Mouse (Mus musculus): ENCODE data around the gene Ephb2.

Gene Ephb2

DNA sequence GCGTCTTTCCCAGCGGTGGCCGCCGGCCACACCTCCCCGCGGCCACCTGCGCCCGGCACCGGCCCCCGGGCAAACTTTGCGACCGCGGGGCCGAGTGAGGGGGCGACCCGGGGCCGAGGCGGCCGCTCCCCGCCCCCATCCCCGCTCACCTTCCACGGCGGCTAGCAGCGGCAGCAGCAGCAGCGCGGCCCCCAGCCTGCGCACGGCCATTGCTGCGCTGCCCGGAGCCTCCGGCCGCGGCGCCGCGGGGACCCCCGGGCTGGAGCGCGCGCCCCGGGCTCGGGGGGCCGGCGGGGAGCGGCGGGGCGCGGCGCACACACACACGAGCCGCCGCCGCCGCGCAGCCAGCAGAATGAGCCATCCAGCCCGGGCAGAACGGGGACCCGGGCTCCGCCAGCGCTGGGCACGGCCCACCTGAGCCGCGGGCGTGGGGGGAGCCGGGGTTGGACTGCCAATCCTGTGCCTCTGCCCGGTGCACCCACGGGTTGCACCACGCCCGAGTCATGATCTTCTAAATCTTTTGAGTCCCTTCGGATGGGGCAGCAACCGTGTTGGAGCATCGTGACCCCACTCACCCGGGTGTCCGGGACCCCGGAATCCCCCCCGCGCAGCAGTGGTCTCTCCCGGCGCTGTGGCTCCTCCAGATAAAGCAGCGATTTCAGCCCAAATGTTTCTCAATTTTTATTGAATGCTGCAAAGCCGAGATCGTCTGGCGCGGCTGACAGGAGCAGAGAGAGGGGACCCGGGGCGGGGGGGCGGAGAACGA lies at the start of gene Ephb2:
TSS of gene Ephb2 (minus strand) at position 368 of the 766 bp plus-strand sequence.
- DNase-seq (ENCODE audit: extremely low spot score), result peak; percentile 84

DNA sequence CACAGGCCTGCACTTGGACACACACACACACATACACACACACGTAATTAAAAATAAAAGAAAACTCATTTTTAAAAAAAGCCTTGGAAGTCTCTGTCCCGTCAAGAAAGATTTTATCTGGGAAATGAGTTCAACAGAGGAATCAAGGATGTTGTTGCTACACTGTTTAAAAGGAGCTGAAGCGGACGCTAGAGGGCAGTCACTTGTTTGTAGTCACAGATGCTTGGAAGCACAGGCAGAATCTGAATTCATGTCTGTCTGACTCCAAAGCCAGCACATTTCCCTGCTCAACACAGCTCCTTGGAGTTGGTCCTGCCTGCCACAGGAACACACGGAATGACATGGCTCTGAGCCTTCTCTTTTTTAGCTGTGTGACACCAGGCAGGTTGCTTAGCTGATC lies 42.8 kb upstream of the Ephb2 start:
- DNase-seq (ENCODE audit: extremely low spot score), result no peak

DNA sequence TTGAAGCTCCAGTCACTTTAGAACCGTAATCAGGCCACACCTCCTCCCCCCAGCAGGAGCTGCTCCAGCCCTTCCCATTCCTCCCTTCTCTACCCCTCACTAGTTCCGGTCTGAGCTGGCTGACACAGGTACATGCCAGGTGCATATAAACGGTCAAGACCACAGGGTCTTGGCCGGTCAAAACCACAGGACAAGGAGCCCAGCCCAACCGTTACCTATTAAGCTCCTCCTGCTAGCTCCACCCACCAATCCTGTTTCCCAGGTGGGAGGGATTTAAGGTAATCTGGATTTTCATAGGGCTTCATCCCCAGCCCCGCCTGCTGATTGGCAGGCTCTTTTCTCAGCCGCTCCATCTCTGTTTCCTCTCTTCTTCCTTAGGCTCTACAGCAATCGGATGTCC lies 42.4 kb upstream of the Ephb2 start:
- no peak for DNase-seq (ENCODE audit: extremely low spot score)

DNA sequence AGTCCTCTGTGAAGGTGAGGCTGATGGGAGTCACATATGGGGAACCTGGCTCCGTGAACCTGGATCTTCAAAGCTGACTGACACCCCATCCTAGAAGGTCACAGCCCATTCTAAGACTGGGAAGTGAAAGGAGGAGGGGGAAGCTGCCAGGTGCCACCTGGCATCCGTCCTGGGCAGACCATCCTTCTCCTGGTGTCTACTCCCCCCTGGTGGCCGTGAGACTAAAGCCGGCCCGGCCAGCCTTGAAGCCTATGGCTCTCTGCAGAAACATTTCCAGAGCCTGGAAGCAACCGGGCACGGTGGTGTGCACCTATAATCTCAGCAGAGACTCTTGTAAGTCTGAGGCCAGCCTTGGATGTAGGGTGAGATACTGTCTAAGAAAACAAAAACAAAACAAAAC lies 41.2 kb upstream of the Ephb2 start:
- peak; percentile 58 for DNase-seq (ENCODE audit: extremely low spot score)

DNA sequence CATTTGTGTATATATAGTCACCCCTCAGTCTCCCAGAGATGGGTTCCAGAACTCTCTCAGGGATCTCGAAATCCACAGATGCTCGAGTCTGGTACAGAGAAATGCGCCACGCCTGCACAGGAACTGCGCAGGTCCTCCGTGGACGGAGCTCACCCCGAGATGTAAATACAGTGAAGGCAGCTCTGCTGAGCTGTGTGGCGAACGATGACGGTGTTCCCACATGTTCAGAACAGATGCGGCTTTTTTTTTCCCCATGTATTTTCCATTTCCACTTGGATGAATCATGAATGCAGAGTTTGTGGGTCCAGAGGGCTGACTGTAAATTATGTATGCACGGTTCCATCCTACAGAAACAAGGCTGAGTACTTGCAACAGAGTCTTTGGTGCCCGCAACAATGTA lies 39.2 kb upstream of the Ephb2 start:
- DNase-seq (ENCODE audit: extremely low spot score), result no peak

DNA sequence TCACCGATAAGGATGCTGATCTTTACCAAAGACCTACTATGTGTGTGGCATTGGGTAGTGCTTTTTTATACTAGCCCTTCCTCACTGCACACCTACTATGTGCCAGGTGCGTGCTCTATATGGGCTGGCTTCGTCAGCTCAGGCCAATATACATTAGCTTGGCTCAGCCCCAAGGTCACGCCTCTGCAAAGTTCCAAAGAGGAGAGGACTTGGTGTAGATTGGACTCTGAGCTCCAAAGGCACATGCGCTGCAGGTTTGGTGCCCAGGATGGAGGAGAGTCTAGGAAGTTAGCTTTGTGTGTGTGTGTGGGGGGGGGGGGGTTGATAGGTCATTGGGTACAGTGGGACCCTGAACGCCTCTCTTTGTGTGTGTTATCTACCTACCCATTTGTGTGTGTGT lies 32.6 kb upstream of the Ephb2 start:
- no peak for DNase-seq (ENCODE audit: extremely low spot score)

DNA sequence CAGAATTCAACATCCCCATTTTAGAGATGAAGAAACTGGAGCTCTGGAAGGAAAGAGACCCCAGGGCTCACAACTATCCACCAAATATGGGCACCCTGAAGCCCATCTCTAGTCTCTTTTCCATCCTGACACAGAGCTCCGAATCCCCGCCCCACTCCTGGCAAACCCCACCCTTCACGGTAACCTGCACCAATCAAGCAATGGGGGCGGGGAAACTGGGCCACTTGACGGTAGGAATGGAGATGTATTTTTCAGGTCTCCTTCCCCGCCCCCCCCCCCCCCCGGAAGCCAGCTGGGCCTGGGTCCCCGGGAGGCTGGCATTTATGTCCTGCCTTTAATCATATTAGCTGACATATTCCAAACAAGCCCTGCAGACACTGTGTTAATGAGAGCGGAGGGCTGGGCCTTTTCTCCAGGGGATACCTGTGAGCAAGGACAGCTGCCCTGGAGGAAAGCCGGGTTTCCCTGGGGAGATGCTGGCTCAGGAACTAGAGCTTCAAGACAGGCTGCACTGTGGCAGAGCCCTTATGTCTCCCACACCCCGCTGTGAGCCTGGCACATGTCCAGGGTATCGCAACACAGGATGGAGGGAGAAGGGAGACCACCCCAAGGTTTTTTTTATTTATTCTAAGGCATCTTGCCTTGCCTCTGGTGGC lies 32.0 kb upstream of the Ephb2 start:
- peak; percentile 36 for DNase-seq (ENCODE audit: extremely low spot score)

DNA sequence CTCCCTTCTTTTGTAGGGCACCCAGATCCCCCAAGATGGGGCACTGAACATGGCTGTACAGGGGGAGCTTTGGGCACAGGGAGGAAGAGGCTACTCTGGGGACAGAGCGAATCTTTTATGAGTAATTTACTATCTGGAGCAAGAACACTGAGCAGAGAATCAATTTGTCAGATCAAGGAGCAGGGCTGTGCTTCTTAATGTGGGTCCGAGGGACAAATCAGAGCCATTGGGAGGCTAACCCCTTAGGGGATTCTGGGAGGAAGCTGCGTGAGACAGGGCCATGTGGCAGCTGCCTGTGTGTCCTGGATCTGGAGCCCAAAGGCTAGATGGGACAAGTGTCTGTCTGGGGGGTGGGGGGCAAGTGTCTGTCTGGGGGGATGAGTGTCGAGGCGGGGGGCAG lies 29.7 kb upstream of the Ephb2 start:
- DNase-seq (ENCODE audit: extremely low spot score), result no peak

DNA sequence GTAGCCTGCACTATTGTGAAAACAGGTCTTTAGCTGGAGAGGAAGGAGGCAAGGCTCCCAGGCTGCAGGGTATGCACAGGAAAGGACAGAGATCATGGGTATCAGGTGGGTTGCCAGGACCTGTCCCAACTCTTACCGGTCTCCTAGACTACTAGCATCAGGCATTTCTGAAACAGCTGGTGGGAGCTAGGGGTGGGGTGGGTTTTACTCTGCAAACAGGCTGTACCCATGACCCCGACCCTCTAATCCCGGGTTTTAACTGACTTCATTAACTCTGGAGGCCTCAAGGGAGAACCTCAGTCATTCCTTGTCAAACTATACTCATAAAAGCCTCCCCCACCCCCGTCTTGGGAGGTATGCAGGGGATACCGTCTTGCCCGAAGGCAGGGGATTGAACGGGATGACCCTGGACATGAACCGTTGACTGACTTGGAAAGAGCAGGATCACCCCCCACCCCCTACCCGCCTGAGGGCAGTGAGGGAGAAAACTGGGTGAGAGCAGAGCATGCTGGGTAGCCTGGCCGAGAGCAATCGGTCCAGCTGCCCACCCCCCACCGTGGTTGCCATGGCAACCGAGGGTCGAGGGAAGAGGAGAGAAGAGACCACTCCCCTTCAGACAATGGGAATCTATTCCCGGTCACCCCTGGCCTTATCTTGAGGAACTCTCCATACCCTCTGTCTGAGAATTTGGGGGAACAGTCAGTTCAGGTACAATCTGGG lies 29.1 kb upstream of the Ephb2 start:
- peak; percentile 87 for DNase-seq (ENCODE audit: extremely low spot score)

DNA sequence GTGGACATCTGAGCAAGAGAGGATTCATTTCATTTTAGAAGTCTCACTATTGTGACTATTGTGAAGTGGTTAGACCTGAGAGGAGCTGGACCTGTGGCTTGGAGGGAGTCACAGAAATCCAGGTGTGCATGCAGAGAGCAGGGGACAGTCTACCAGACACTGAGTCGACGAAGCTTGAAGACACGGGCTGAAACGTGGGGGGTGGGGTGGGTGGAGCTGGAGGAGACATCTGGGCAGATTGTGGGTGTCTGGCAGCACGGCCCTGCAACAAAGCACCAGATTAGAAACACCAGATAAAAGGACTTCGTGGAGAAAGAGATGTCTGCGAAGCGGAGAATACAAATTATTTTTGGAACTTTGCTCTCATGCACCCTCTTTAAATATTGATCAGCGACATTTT lies 27.7 kb upstream of the Ephb2 start:
- no peak for DNase-seq (ENCODE audit: extremely low spot score)

DNA sequence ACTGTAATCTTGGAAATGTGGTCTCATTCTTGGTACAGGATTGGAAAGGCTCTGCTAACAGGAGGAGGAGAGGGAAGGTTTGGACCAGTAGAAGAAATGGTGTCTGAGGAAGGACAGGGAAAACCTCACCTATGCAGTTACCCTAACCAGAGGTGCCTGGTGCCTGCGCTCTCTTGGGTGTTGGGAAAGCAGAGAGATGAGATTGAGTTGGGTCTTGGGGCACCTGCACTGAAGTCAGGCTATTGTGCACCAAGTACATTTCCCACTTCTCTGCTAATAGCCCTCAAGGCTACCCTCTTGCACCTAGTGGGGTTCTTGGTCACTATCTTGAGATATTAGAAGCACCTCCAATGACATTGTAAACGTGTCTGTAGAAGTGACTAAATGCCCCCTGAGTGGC lies 26.6 kb upstream of the Ephb2 start:
- no peak for DNase-seq (ENCODE audit: extremely low spot score)

DNA sequence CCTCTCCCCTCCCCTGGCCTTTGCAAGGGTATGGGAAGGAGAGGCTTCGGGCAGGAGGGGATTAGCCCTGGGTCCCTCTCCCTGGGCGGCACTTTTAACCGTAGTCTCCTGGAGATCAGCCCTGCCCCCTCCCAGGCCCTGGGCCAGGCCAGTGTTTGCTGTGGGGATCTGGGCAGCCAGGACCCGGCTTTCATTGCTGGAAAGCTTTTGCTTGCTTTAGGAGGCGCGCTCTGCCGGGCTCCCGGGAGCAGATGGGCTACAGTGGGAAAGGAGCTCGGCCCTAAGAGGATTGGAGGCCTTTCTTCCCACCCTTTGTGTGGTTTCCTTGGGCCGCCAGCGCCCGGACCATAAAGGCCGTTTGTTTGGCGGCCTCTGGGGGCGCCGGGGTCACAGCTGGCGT lies 26.0 kb upstream of the Ephb2 start:
- peak; percentile 58 for DNase-seq (ENCODE audit: extremely low spot score)

DNA sequence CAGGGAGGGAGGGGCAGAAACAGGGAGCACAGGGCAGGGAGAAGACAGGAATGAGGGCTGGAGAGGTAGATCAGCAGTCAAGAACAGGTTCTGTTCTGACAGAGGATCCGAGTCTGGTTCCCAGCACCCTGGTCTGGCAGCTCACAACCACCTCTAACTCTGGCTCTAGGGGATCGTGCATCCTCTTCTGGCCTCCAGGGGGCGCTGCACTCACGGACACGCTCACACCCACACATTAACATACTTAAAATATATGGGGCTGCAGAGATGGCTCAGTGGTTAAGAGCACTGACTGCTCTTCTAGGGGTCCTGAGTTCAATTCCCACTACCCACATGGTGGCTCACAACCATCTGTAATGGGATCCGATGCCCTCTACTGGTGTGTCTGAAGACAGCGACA lies 24.2 kb upstream of the Ephb2 start:
- no peak for DNase-seq (ENCODE audit: extremely low spot score)

DNA sequence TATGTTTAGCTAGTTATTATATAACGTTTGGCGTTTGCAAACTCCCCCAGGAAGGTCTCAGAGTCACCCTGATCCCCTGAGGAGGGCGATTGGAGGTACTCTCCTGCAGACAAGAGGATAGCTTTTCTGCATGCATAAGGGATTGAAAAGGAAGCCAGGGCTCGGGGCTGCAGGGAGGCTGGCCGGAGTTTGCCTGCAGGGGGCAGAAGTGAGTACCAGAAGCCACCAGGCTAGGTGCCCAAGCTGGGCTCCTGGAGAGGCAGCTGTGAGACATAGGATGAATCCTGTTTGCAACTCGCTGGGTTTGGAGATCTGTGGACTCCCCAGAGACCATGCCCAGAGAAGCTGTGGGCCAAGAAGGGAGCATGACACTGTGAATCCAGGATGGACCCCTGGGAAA lies 19.3 kb upstream of the Ephb2 start:
- DNase-seq (ENCODE audit: extremely low spot score), result no peak

DNA sequence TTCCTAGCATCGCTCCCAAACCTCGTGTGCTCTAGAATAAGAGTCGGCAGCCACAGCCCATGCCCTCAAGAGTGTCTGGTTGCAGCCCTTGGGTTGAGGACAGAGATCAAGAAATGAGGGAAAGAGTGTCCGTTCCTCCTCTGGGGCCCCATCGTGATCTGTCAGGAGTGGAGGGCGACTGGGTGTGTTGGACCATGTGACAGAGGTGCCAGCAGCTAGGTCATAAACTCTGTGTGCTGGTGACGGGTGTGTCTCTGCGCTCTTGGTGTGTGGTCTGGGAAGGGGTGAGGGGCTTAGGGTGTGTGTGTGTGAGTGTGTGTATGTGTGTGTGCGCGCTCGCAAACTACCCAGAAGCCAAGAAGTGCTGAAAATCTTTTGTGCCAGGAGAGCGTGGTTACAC lies 17.2 kb upstream of the Ephb2 start:
- DNase-seq (ENCODE audit: extremely low spot score), result no peak

DNA sequence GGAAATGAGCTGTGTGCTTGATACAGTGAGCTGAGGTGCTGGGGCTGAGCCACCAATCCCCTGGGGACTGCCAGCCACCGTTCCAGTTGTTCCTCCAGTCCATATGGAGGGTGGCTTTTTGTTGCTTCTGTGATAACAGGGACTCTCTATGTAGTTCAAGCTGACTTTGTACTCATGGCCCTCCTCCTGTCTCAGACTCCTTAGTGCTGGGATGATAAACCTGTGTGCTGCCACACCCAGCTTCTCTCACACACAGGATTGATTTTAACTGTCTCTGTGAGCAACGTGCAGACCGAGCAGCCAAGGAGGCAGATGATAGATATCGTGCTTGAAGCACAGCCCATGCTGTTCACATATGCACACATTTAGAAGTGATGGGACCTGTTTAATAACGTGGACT lies 16.3 kb upstream of the Ephb2 start:
- DNase-seq (ENCODE audit: extremely low spot score), result no peak

DNA sequence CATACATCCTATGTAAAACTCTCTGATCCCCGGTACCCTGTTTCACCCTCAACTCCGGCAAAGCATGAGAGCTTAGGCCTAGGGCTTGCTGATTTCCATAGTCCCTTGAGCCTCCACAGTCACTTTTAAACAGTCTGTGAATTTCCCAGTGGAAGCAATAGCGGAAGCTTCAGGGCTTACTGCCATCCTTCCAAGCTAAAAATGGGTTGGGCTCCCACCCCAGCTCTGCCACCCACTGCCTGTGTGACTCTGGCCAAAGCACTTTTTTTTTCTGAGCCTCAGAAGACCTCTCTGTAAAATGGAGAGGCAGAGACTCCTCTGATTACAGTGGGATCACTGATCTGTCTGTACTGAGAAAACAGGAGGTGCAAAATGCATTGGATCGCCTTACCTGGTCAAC lies 12.8 kb upstream of the Ephb2 start:
- DNase-seq (ENCODE audit: extremely low spot score), result no peak

DNA sequence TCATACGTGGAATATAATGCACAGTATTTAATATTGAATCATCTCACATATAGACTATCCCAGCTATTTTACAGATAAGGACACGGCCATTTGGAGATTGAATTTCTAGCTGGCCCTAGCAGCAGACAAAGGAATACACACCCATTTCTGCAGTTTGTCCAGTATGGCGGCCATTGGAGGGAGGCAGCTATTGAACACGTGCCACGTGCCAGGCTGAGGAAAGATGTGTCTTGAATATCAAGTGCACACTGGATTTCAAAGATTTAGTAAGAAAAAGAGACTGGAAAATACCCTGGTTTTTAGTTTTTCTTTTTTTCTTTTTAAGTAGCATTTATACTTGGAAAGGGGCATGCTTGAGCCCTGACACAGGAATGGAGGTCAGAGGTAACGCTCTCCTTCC lies 11.4 kb upstream of the Ephb2 start:
- no peak for DNase-seq (ENCODE audit: extremely low spot score)

DNA sequence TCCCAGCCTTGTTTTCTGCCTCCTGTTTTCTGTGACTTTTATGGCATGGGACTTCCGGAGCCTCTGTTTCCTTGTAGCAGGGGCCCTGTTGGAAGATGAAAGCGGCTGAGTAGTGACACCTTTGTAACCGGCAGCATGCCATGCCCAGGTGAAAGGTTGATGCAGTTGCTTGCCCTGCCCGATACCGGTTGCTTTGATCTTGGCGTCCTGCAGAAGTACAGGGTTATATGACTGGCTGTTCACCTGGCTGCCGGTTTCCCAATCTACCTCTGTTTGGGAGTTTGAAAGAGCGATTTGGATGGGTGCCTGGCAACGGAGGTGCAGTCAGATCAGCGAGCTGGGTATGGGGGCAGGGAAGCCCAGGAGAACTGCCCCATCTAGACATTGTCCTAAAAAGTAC lies 7.0 kb upstream of the Ephb2 start:
- DNase-seq (ENCODE audit: extremely low spot score), result no peak

DNA sequence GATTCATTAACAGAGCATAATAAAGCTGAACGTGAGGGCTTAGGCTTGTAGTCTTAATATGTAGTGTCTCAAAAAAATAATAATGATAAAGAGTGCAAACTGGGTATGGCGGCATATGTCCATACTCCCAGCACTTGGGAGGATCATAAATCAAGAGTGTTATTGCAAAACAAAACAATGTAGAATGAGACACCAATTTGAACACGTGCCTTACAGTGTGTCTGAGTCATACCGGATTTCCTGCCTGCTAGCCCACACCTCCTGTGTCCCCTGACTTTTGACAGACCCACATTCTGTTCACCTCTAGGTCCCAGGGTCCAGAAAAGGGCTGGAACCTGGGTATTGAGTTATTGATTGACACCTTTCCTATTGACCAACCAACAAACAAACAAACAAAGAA lies 6.2 kb upstream of the Ephb2 start:
- no peak for DNase-seq (ENCODE audit: extremely low spot score)

DNA sequence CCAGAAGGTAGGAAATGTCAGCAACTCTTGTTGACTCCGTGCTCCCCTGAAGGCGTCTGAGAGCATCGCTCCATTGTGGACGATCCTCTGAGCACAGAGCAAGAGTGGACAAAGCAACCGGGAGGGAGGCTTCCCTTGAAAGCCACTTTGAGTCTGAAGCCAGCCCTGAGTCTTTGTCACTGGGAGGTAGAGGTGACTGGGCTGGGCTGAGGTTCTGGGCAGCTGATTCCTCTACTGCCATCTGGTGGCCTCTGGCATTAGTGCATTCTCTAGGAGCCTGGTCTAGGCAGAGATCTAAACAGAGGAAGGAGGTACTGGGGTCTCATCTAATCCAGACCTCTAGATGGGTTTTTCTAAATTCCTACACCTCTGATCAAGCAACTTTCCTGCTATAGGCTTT lies 5.3 kb upstream of the Ephb2 start:
- DNase-seq (ENCODE audit: extremely low spot score), result peak; percentile 89

DNA sequence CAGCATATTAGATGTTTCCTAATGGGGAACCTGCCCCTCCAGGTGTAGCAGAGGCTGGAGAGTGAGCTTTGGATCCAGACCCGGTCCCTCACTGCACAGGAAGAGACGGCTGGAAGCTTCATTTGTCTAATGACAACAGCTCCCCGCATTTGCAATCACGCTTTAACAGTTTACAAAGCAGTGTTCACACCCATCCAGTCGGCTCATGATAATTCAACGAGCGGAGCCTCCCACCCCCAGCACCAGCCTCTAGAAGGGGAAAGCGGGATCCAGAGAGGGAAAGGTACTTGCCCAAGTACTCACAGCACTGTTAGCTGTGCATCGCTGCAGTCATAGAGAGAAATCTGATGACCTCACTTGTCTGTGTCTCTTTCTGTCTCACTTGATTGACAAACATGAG lies 2.7 kb upstream of the Ephb2 start:
- DNase-seq (ENCODE audit: extremely low spot score), result no peak

DNA sequence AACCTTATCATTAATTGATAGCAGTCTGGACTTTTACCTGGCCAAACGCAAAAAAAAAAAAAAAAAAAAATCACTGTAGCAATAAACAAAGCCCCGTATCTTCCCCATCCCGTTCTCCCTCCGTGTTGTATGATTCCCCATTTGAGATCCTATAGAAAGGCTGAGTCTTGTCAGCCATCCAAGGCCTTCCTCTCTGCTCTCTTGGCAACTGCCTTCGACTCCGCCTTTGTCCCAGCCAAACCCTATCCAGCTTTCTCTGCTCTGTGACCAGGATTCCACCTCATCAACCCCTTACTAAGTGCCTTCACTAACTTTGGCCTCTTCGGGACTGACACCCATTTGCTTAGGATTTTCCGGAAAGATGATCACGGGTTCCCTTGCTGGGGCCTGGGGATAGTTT lies 2.2 kb upstream of the Ephb2 start:
- DNase-seq (ENCODE audit: extremely low spot score), result no peak
